Mouse (Mus musculus): Measurements from ENCODE around the gene Abcb6.

- TF ChIP-seq POLR2A (IDR thresholded peaks at IDR 0.05; ENCODE audit: borderline replicate concordance, insufficient read depth, low read length) (no peak), CTCF (IDR thresholded peaks at IDR 0.05; ENCODE audit: borderline replicate concordance, insufficient read depth, low read depth, low read length) (no peak)
Measured at GRCm38 (mm10) chr1:75212542-75212941, 32.4 kb upstream of the Abcb6 start.

Data from cerebellum, adult 2 months (tissue).